Mouse (Mus musculus) neural tube, embryonic 13.5 days (tissue): Measurements from ENCODE around the gene Rwdd4a. TPM values are rescaled to one million over a fixed set of nuclear protein-coding genes. Genes with fewer than 3 reads are reported as not detected.

Experiments
- ATAC-seq: fragments of 200-750 bp; cut with Nextera tagmentation; 2 replicates; pipeline ENCODE4 v1.8.0; 2017; ENCODE audit warnings: low read depth, mild to moderate bottlenecking, moderate TSS enrichment, moderate library complexity
- H3K27ac ChIP-seq: fragments of 300-500 bp; sonication (generic); replicated peaks from 2 replicates; pipeline ENCODE4 v1.5.1; 2015; ENCODE audit warnings: moderate library complexity, mild to moderate bottlenecking, inconsistent platforms
- H3K27me3 ChIP-seq: fragments of 300-500 bp; sonication (generic); 2 replicates; pipeline ENCODE4 v1.6.1; 2015; ENCODE audit warnings: mild to moderate bottlenecking, inconsistent platforms
- H3K36me3 ChIP-seq: fragments of 300-500 bp; sonication (generic); 2 replicates; pipeline ENCODE4 v1.6.1; 2015; ENCODE audit warnings: mild to moderate bottlenecking, inconsistent platforms
- H3K4me1 ChIP-seq: fragments of 300-500 bp; sonication (generic); replicated peaks from 2 replicates; pipeline ENCODE4 v1.6.1; 2015; ENCODE audit warnings: inconsistent platforms
- H3K4me2 ChIP-seq: fragments of 300-500 bp; sonication (generic); 2 replicates; pipeline ENCODE4 v1.6.1; 2015; ENCODE audit warnings: inconsistent platforms, mild to moderate bottlenecking, moderate library complexity
- H3K4me3 ChIP-seq: fragments of 300-500 bp; sonication (generic); 2 replicates; pipeline ENCODE4 v1.5.1; 2015; ENCODE audit warnings: mild to moderate bottlenecking, inconsistent platforms
- H3K9ac ChIP-seq: fragments of 300-500 bp; sonication (generic); 2 replicates; pipeline ENCODE4 v1.6.1; 2015; ENCODE audit warnings: moderate library complexity, mild to moderate bottlenecking, inconsistent platforms
- H3K9me3 ChIP-seq: fragments of 300-500 bp; sonication (generic); 2 replicates; pipeline ENCODE4 v1.6.1; 2016; ENCODE audit warnings: inconsistent platforms
- WGBS: fragments of 180-500 bp; shearing (Covaris S2); methylation state at CpG from one replicate; pipeline ENCODE4 v1.1.7; 2015; 5-methylcytosine and 5-hydroxymethylcytosine counted together
- polyA plus RNA-seq: library from polyadenylated mRNA; unstranded; fragments of >200 nt; fragmentation: Nextera tagmentation; extraction: Ambion mirVana; gene quantifications from 2 replicates; pipeline ENCODE4 v1.2.1, GENCODE M21; 2015

The Rwdd4a gene
- polyA plus RNA-seq, 1 experiment from 2014 or later: 31.8 TPM

- Histone ChIP-seq H3K4me2 (no peak overlapping the region), H3K4me1 (no peaks in the 10 kb centered on the region), H3K4me3 (no peak overlapping the region), H3K27me3 (no peaks in the 10 kb centered on the region), H3K27ac (no peak overlapping the region), H3K9ac (no peak overlapping the region), H3K9me3 (no peaks in the 10 kb centered on the region), H3K36me3 (peaks cover 83% of the 10 kb centered on the region)
- WGBS: 92% methylated on average over 16 of the region's 16 CpGs
- ATAC-seq: no peak
Measured at GRCm38 (mm10) chr8:47542746-47543145, 9.3 kb downstream of the Rwdd4a start.

- WGBS: 97% methylated on average over 5 of the region's 5 CpGs
- Histone ChIP-seq H3K36me3 (peaks cover 83% of the 10 kb centered on the region), H3K9me3 (no peaks in the 10 kb centered on the region)
Measured at GRCm38 (mm10) chr8:47544094-47544493, 10.6 kb downstream of the Rwdd4a start.

DNA sequence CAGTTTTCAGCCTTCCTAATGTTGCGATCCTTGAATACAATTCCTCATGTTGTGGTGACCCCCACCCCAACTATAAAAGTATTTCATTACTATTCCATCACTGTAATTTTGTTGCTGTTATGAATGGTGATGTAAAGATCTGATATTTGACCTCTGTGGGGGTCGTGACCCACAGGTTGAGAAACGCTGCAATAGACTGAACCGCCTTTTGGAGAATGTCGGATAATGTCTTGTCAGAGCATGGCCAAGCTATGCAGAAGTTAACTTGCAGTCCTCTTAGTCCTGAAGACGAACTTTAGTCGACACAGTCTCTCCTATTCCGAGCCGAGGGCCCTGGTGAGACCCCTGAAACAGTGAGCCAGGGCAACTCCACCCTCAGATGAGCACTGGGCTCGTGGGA is 13.6 kb downstream of the Rwdd4a start:
- Histone ChIP-seq H3K4me1 (no peaks in the 10 kb centered on the region), H3K27me3 (no peaks in the 10 kb centered on the region), H3K9me3 (no peaks in the 10 kb centered on the region), H3K4me2 (no peak overlapping the region), H3K36me3 (peaks cover 92% of the 10 kb centered on the region), H3K27ac (no peak overlapping the region), H3K9ac (no peak overlapping the region), H3K4me3 (no peak overlapping the region)
- WGBS: 95% methylated on average over 10 of the region's 10 CpGs
- ATAC-seq: no peak

More at GRCm38 (mm10) chr8:47544094-47544493, 10.6 kb downstream of the Rwdd4a start:
- Histone ChIP-seq H3K27me3 (no peaks in the 10 kb centered on the region), H3K27ac (no peak overlapping the region), H3K4me1 (no peaks in the 10 kb centered on the region), H3K4me3 (no peak overlapping the region), H3K9ac (no peak overlapping the region), H3K4me2 (no peak overlapping the region)
- no peak for ATAC-seq

DNA sequence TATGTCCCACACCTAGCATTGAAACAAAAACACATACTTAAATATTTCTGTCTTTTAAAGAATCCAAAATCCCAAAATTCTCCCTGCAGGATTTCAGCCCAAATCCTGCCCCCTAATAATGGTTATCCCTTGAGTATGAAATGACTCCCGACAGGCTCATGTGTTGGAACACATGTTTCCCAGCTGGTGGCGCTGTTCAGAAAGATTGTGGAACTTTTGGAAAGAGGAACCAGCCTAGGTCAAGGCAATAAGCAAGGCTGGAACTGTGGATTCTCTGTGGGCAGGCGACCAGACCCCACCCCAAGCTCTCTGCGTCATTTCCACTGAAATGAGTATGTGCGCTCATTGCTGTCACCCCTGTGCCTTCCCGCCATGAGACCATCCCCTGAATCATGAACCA is 20.1 kb downstream of the Rwdd4a start:
- Histone ChIP-seq H3K9ac (no peak overlapping the region), H3K27ac (no peak overlapping the region), H3K4me2 (no peak overlapping the region), H3K4me1 (no peaks in the 10 kb centered on the region), H3K4me3 (no peak overlapping the region), H3K9me3 (0 out of 2 replicates have a peak, but pooled peaks cover 6% of the 10 kb centered on the region), H3K36me3 (peaks cover 43% of the 10 kb centered on the region), H3K27me3 (no peaks in the 10 kb centered on the region)
- 86% methylated on average over 6 of the region's 6 CpGs for WGBS
- ATAC-seq: no peak

DNA sequence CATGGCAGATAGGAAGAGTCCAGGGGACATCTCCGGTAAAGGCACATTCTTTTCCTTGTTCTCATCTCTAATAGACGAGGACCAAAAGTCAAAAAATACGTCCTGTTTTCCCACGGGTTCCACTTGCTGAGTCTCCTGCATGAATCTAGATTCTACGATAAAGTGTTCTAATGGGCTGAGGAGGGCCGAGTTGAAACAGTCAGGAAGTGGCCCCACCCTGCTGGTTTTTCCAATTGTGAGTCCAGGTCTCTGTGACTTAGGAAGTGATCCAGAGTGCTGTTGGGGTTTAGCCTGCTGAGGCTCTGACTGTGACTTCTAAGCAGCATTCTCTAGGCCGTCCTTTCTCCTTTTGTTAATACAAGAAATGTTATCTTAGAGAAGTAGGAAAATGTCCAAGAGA is 23.0 kb downstream of the Rwdd4a start:
- Histone ChIP-seq H3K27me3 (no peaks in the 10 kb centered on the region), H3K9ac (no peak overlapping the region), H3K4me3 (no peak overlapping the region), H3K9me3 (0 out of 2 replicates have a peak, but pooled peaks cover 6% of the 10 kb centered on the region), H3K27ac (no peak overlapping the region), H3K36me3 (peaks cover 16% of the 10 kb centered on the region), H3K4me2 (no peak overlapping the region), H3K4me1 (no peaks in the 10 kb centered on the region)
- WGBS: 82% methylated on average over 7 of the region's 7 CpGs
- ATAC-seq: no peak

DNA sequence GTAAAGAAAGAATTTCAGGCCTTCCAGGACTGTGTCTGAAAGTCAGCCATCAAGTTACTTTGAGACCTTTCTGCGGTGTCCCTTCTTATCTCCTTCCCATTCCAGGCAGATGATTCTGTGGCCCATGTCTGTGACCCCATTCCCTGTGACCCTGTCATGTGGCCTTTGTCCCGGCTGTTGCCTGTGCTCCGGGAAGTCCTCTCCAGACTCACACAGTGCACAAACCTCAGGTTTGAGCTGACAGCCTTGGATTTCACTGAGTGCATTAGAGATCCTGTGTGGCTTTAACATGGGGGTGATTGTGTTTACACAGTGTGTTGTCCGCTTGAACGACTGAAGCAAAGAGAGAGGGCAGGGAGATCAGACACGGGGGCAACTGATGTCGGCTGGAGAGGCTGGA is 24.8 kb downstream of the Rwdd4a start:
- Histone ChIP-seq H3K4me3 (no peak overlapping the region), H3K27me3 (no peaks in the 10 kb centered on the region), H3K27ac (no peak overlapping the region), H3K9me3 (0 out of 2 replicates have a peak, but pooled peaks cover 3% of the 10 kb centered on the region), H3K36me3 (peaks cover 8% of the 10 kb centered on the region), H3K4me2 (no peak overlapping the region), H3K4me1 (no peaks in the 10 kb centered on the region), H3K9ac (no peak overlapping the region)
- 58% methylated on average over 7 of the region's 7 CpGs for WGBS
- ATAC-seq: no peak

DNA sequence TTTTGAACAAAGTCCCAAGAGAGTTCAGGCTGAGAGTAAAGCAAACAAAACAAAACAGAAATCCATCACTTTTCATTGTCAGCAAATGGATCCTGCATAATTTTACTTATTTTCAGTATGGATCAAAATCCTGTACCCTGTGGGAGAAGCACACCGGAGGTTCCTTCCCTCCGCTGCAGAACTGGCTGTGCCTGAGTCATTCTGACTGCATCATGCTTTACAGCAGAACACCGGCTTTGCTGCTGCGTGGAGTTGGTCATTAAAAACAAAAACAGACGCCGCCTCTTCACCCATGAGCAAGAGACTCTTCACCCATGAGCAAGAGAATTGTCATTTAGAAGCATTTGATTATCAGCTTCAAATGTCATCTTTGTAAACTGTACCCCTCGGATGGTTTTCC is 27.3 kb downstream of the Rwdd4a start:
- no peaks in the 10 kb centered on the region for H3K27me3 ChIP-seq

GRCm38 (mm10) chr8:47566551-47566950 is 33.1 kb downstream of the Rwdd4a start:
- no peak overlapping the region for H3K9ac ChIP-seq
- no peak overlapping the region for H3K4me2 ChIP-seq
- no peaks in the 10 kb centered on the region for H3K4me1 ChIP-seq
- no peaks in the 10 kb centered on the region for H3K36me3 ChIP-seq
- ATAC-seq: no peak
- H3K9me3 ChIP-seq: no peaks in the 10 kb centered on the region
- WGBS: 94% methylated on average over 6 of the region's 6 CpGs
- no peaks in the 10 kb centered on the region for H3K27me3 ChIP-seq
- no peak overlapping the region for H3K27ac ChIP-seq
- no peak overlapping the region for H3K4me3 ChIP-seq

More for the DNA sequence above, 27.3 kb downstream of the Rwdd4a start:
- H3K4me3 ChIP-seq: no peak overlapping the region
- no peaks in the 10 kb centered on the region for H3K36me3 ChIP-seq
- no peak overlapping the region for H3K4me2 ChIP-seq
- H3K9me3 ChIP-seq: no peaks in the 10 kb centered on the region
- no peak overlapping the region for H3K27ac ChIP-seq
- no peak overlapping the region for H3K9ac ChIP-seq
- no peak for ATAC-seq
- no peaks in the 10 kb centered on the region for H3K4me1 ChIP-seq
- WGBS: 89% methylated on average over 7 of the region's 7 CpGs

- Histone ChIP-seq H3K9me3 (no peaks in the 10 kb centered on the region), H3K4me2 (no peak overlapping the region), H3K27me3 (no peaks in the 10 kb centered on the region), H3K27ac (no peak overlapping the region), H3K36me3 (no peaks in the 10 kb centered on the region), H3K4me1 (no peaks in the 10 kb centered on the region), H3K4me3 (no peak overlapping the region), H3K9ac (no peak overlapping the region)
- 85% methylated on average over 5 of the region's 5 CpGs for WGBS
- ATAC-seq: no peak
Measured at GRCm38 (mm10) chr8:47568098-47568497, 34.6 kb downstream of the Rwdd4a start.

DNA sequence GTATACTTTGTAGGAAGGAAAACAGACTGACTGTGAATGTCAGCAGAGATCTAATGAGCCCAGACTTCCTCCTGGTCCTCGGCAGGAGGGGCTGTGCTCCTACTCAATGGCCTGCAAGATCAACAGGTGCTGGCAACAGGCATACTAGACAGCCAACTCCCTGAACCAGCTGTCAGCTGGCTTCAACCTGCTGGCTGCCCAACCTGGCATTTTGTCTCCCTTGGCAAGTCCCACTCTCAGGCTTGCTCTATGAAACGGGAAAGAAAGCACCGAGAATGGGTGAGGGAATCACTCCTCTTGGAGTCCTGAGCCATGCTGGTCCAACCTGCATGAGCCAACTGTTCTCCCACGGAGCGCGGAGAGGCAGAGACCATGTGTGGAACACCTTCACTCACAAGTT is 36.7 kb downstream of the Rwdd4a start:
- no peak for ATAC-seq
- no peaks in the 10 kb centered on the region for H3K36me3 ChIP-seq
- 90% methylated on average over 6 of the region's 6 CpGs for WGBS

DNA sequence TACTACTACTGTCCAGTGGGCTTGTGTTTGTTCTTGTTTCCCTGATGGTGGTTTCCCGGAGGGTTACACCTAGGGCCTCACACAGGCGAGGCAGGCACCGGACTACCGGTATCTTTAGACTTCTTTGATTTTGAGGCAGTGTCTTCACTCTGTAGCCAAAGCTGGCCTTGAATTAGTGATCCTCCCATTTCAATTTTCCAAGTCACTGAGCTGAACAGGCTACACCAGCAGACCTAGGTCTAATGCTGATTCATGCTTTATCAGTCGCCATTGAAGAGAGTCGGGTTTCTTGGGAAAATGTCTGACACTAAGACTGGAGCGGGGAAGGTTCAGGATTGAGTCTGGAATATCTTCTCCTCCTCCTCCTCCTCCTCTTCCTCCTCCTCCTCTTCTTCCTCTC is 40.0 kb downstream of the Rwdd4a start:
- Histone ChIP-seq H3K27ac (no peak overlapping the region), H3K4me1 (no peaks in the 10 kb centered on the region), H3K36me3 (no peaks in the 10 kb centered on the region), H3K9ac (no peak overlapping the region), H3K9me3 (peaks cover 8% of the 10 kb centered on the region; the same call in 1 of the 2 replicates), H3K4me2 (no peak overlapping the region), H3K4me3 (no peak overlapping the region), H3K27me3 (no peaks in the 10 kb centered on the region)
- ATAC-seq: no peak
- WGBS: 90% methylated on average over 7 of the region's 7 CpGs

More for the DNA sequence above, 36.7 kb downstream of the Rwdd4a start:
- H3K4me1 ChIP-seq: no peaks in the 10 kb centered on the region
- no peak overlapping the region for H3K9ac ChIP-seq
- no peak overlapping the region for H3K27ac ChIP-seq
- H3K27me3 ChIP-seq: no peaks in the 10 kb centered on the region
- no peak overlapping the region for H3K4me3 ChIP-seq
- no peaks in the 10 kb centered on the region for H3K9me3 ChIP-seq
- no peak overlapping the region for H3K4me2 ChIP-seq

DNA sequence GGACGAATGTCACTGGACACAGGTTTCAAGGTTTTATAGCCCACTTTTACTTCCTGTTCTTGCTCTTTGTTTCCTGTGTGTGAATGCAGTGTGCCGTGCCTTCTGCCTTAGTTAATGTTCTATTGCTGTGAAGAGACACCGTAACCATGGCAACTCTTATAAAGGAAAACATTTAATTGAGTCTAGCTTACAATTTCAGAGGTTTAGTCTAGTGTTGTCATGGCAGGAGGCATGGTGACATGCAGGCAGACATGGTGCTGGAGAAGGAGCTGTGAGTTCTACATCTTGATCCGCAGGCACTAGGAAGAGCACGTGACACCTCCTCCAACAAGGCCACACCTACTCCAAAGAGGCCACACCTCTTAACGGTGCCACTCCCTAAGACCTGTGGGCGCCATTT is 48.0 kb downstream of the Rwdd4a start:
- Histone ChIP-seq H3K36me3 (no peaks in the 10 kb centered on the region), H3K9me3 (0 out of 2 replicates have a peak, but pooled peaks cover 1% of the 10 kb centered on the region), H3K27ac (no peak overlapping the region), H3K9ac (no peak overlapping the region), H3K27me3 (no peaks in the 10 kb centered on the region), H3K4me3 (no peak overlapping the region), H3K4me1 (no peaks in the 10 kb centered on the region), H3K4me2 (no peak overlapping the region)
- no peak for ATAC-seq
- 70% methylated on average over 7 of the region's 7 CpGs for WGBS

DNA sequence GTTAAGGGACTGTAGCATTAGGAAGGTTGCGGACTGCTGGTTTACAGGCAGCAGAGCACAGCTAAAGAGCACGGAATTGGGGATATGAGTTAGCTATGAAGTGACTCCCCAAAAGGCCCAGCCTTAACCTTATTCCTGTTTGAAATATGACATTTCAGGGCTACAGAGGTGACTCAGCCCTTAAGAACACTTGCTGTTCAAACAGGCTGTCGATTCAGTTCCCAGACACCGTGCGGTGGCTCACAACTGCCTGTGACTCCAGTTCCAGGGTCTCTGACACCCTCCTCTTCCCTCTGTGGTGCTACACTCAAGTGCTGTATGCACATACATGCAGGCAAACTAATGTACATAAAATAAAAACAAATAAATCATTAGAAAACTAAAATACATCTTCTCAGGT is 55.2 kb downstream of the Rwdd4a start:
- ATAC-seq: no peak
- H3K27me3 ChIP-seq: no peaks in the 10 kb centered on the region
- H3K9ac ChIP-seq: no peak overlapping the region
- peaks cover 5% of the 10 kb centered on the region for H3K4me1 ChIP-seq
- no peak overlapping the region for H3K4me3 ChIP-seq
- H3K27ac ChIP-seq: no peak overlapping the region
- H3K9me3 ChIP-seq: no peaks in the 10 kb centered on the region
- no peak overlapping the region for H3K4me2 ChIP-seq
- no peaks in the 10 kb centered on the region for H3K36me3 ChIP-seq
- WGBS: 92% methylated on average over 5 of the region's 5 CpGs
